Mouse (Mus musculus): ENCODE data around the gene Nek8.
A peak's percentile ranks its signal among the peaks of the same experiment; 100 is the strongest.

Nek8 gene

GRCm38 (mm10) chr11:78182961-78183844, 6.7 kb upstream of the Nek8 start, which contains the start of gene Rpl23a:
Gene Rpl23a, minus strand, starts transcription at chr11:78183584.
- DNase-seq: peak; percentile 89

- DNase-seq: no peak
Measured at GRCm38 (mm10) chr11:78182450-78182849, 6.0 kb upstream of the Nek8 start.

GRCm38 (mm10) chr11:78181830-78182357, 5.4 kb upstream of the Nek8 start:
- DNase-seq: no peak

- no peak for DNase-seq
Measured at GRCm38 (mm10) chr11:78180081-78180761, 3.7 kb upstream of the Nek8 start.

GRCm38 (mm10) chr11:78179438-78179999, 3.0 kb upstream of the Nek8 start:
- DNase-seq: no peak

- peak; percentile 85 for DNase-seq
Measured at GRCm38 (mm10) chr11:78178859-78179437, 2.5 kb upstream of the Nek8 start.

- peak; percentile 99 for DNase-seq
Measured at GRCm38 (mm10) chr11:78177903-78178858, 1.7 kb upstream of the Nek8 start.

- DNase-seq: no peak
Measured at GRCm38 (mm10) chr11:78177437-78177836, 962 bp upstream of the Nek8 start.

GRCm38 (mm10) chr11:78176905-78177331, 443 bp upstream of the Nek8 start:
- DNase-seq: no peak

GRCm38 (mm10) chr11:78175771-78176401, 589 bp downstream of the Nek8 start:
- no peak for DNase-seq

GRCm38 (mm10) chr11:78174506-78174905, 2.0 kb downstream of the Nek8 start:
- DNase-seq: no peak

GRCm38 (mm10) chr11:78172748-78173383, 3.6 kb downstream of the Nek8 start:
- no peak for DNase-seq

GRCm38 (mm10) chr11:78172034-78172747, 4.3 kb downstream of the Nek8 start:
- no peak for DNase-seq

- DNase-seq: no peak
Measured at GRCm38 (mm10) chr11:78171328-78171727, 5.1 kb downstream of the Nek8 start.

- peak; percentile 58 for DNase-seq
Measured at GRCm38 (mm10) chr11:78170306-78170705, 6.2 kb downstream of the Nek8 start.

GRCm38 (mm10) chr11:78168541-78169468, 7.7 kb downstream of the Nek8 start:
- no peak for DNase-seq

- DNase-seq: no peak
Measured at GRCm38 (mm10) chr11:78167257-78167959, 9.1 kb downstream of the Nek8 start.

- no peak for DNase-seq
Measured at GRCm38 (mm10) chr11:78166640-78167039, 9.8 kb downstream of the Nek8 start.

All from kidney, adult 18-20 months (tissue).